In genomic region chr10:40128497-40128896, GRCm38 (mm10) we compare ENCODE assay signal across 9 mouse cellular contexts. TPM values are rescaled to one million over a fixed set of nuclear protein-coding genes. Genes with fewer than 3 reads are reported as not detected.
DNase-seq lines count a peak whose midpoint lies in the region; ATAC-seq lines count a peak whose summit lies in the region.
"Had no signal": no experiment of that assay in that cellular context is flagged by ENCODE, and none has a peak within 500 bp of the region (broad histone marks: within the 10 kb centered on the region; RNA-seq: fewer than 3 reads in every experiment).

No protein-coding gene starts in this region.

- H3K9me3 ChIP-seq in intestine, embryonic 14.5 days (ENCODE audit: control insufficient read depth, low read length): no peaks in the 10 kb centered on the region
- no peaks in the 10 kb centered on the region for H3K9me3 ChIP-seq in intestine, embryonic 15.5 days
- no peaks in the 10 kb centered on the region for H3K9me3 ChIP-seq in liver, embryonic 16.5 days (replicated peaks; ENCODE audit: control insufficient read depth, low read length)
- no peaks in the 10 kb centered on the region for H3K9me3 ChIP-seq in hindbrain, embryonic 12.5 days (replicated peaks)

- no peak overlapping the region for H3K27ac ChIP-seq in intestine, embryonic 14.5 days (ENCODE audit: low read depth)
- H3K27ac ChIP-seq in intestine, embryonic 15.5 days: no peak overlapping the region
- H3K27ac ChIP-seq in liver, embryonic 16.5 days (ENCODE audit: low read length): peak overlapping the region; percentile 68
- H3K27ac ChIP-seq in hindbrain, embryonic 12.5 days: no peak overlapping the region

- no peak overlapping the region for H3K4me2 ChIP-seq in intestine, embryonic 14.5 days (ENCODE audit: low read length)
- no peak overlapping the region for H3K4me2 ChIP-seq in intestine, embryonic 15.5 days (replicated peaks)
- no peak overlapping the region; the same call in 1 of the 2 replicates for H3K4me2 ChIP-seq in liver, embryonic 16.5 days (ENCODE audit: low read depth, low read length)
- no peak overlapping the region for H3K4me2 ChIP-seq in hindbrain, embryonic 12.5 days (replicated peaks)

- peak; percentile 33 for DNase-seq in intestine, embryonic 14.5 days (ENCODE audit: low spot score)
- peak; percentile 28 for DNase-seq in CD4-positive, CD25-positive, alpha-beta regulatory T cell, adult 2 months (ENCODE audit: low read depth, low spot score)
- peak; percentile 73 for DNase-seq in c-Kit-positive CD71-negative TER-119-negative erythroid progenitor cells, embryonic 14.5 days (ENCODE audit: low read depth)
- no peak for DNase-seq in gastrocnemius, postnatal 25 days
- DNase-seq in MN1 (ENCODE audit: low spot score): no peak
- DNase-seq: kidney, adult 18-20 months had no signal

- no peaks in the 10 kb centered on the region for H3K4me1 ChIP-seq in intestine, embryonic 14.5 days (replicated peaks; ENCODE audit: control insufficient read depth, insufficient read depth, low read length)
- H3K4me1 ChIP-seq in intestine, embryonic 15.5 days (replicated peaks): no peaks in the 10 kb centered on the region
- peaks cover 79% of the 10 kb centered on the region for H3K4me1 ChIP-seq in liver, embryonic 16.5 days (ENCODE audit: control insufficient read depth, low read depth, low read length)
- H3K4me1 ChIP-seq in hindbrain, embryonic 12.5 days: no peaks in the 10 kb centered on the region

- H3K4me3 ChIP-seq in intestine, embryonic 14.5 days (ENCODE audit: low read depth, low read length): no peak overlapping the region
- no peak overlapping the region for H3K4me3 ChIP-seq in intestine, embryonic 15.5 days (replicated peaks)
- H3K4me3 ChIP-seq in liver, embryonic 16.5 days (ENCODE audit: low read depth, low read length): no peak overlapping the region
- no peak overlapping the region for H3K4me3 ChIP-seq in hindbrain, embryonic 12.5 days

- WGBS in intestine, embryonic 14.5 days: 79% methylated on average over 7 of the region's 7 CpGs
- WGBS in intestine, embryonic 15.5 days: 86% methylated on average over 7 of the region's 7 CpGs
- 43% methylated on average over 7 of the region's 7 CpGs for WGBS in liver, embryonic 16.5 days (ENCODE audit: insufficient replicate concordance)
- 87% methylated on average over 7 of the region's 7 CpGs for WGBS in hindbrain, embryonic 12.5 days

- H3K36me3 ChIP-seq in intestine, embryonic 14.5 days (ENCODE audit: control insufficient read depth, insufficient read depth, low read length): no peaks in the 10 kb centered on the region
- H3K36me3 ChIP-seq in intestine, embryonic 15.5 days: no peaks in the 10 kb centered on the region
- H3K36me3 ChIP-seq in liver, embryonic 16.5 days (ENCODE audit: control insufficient read depth, insufficient read depth): 0 out of 2 replicates have a peak, but pooled peaks cover 2% of the 10 kb centered on the region
- H3K36me3 ChIP-seq in hindbrain, embryonic 12.5 days: no peaks in the 10 kb centered on the region

- no peak for ATAC-seq in intestine, embryonic 14.5 days (replicated peaks; ENCODE audit: low FRiP score, low TSS enrichment, low read depth)
- ATAC-seq in intestine, embryonic 15.5 days: no peak
- no peak for ATAC-seq in liver, embryonic 16.5 days (ENCODE audit: low read depth)
- no peak for ATAC-seq in hindbrain, embryonic 12.5 days (ENCODE audit: low FRiP score)

- no peaks in the 10 kb centered on the region for H3K27me3 ChIP-seq in intestine, embryonic 14.5 days (replicated peaks; ENCODE audit: control insufficient read depth, insufficient read depth, low read length)
- no peaks in the 10 kb centered on the region for H3K27me3 ChIP-seq in intestine, embryonic 15.5 days (replicated peaks)
- H3K27me3 ChIP-seq in liver, embryonic 16.5 days (ENCODE audit: control insufficient read depth, insufficient read depth, low read depth, low read length): no peaks in the 10 kb centered on the region
- no peaks in the 10 kb centered on the region for H3K27me3 ChIP-seq in hindbrain, embryonic 12.5 days

- H3K9ac ChIP-seq in intestine, embryonic 14.5 days (ENCODE audit: low read length): no peak overlapping the region
- H3K9ac ChIP-seq in intestine, embryonic 15.5 days: no peak overlapping the region
- H3K9ac ChIP-seq in liver, embryonic 16.5 days (ENCODE audit: low read depth, low read length): no peak overlapping the region
- no peak overlapping the region for H3K9ac ChIP-seq in hindbrain, embryonic 12.5 days

RNA-seq across cellular contexts. Expression of gene Slc16a10, which starts 13.6 kb away (rescaled TPM):
- polyA plus RNA-seq in intestine, embryonic 14.5 days (2014; fragmentation: Nextera tagmentation; extraction: Ambion mirVana): 26.2 and 26.6 TPM in 2 replicates
- 36.1 and 37.4 TPM in 2 replicates for polyA plus RNA-seq in intestine, embryonic 15.5 days (2015; fragmentation: Nextera tagmentation; extraction: Ambion mirVana)
- polyA plus RNA-seq in liver, embryonic 16.5 days (2015; fragmentation: Nextera tagmentation; extraction: Ambion mirVana): 73.1 and 75.2 TPM in 2 replicates
- 12.6 and 13.6 TPM in 2 replicates for polyA plus RNA-seq in hindbrain, embryonic 12.5 days (2016; fragmentation: Nextera tagmentation; extraction: Ambion mirVana)
- 10 to 100 TPM; 24.1 to 39.7 TPM for total RNA-seq in gastrocnemius, postnatal 25 days (2021)

Comparison
In these comparisons a context has a peak if more than half of its experiments do, and no peak if none do; other contexts are left out.
1. DNase-seq: peak in intestine, embryonic 14.5 days (single experiment), CD4-positive, CD25-positive, alpha-beta regulatory T cell, adult 2 months (single experiment) and c-Kit-positive CD71-negative TER-119-negative erythroid progenitor cells, embryonic 14.5 days (single experiment); none in gastrocnemius, postnatal 25 days (single experiment) and MN1 (single experiment).